Mouse (Mus musculus): Measurements from ENCODE around the gene Gm12216. TPM values are rescaled to one million over a fixed set of nuclear protein-coding genes. Genes with fewer than 3 reads are reported as not detected.

Gm12216 gene
- total RNA-seq, 1 experiment = 0.27 TPM

GRCm38 (mm10) chr11:53853665-53854064 lies 5.4 kb downstream of the Gm12216 start:
- no peak for DNase-seq (ENCODE audit: low read depth, low spot score)
- in situ Hi-C loops (cut with MboI; ENCODE audit: low sequenced_read_pairs in 2 of 2, unreplicated experiment in 2 of 2) = loop anchor here in 1 of 2 experiments (10.0 kb wide), 1 partner anchor 99 kb away; no protein-coding TSS in a partner anchor
- H3K27ac ChIP-seq (ENCODE audit: insufficient read depth, low read depth, low read length, poor library complexity, severe bottlenecking) = no peak overlapping the region
- peaks cover 0 to 13% of the 10 kb centered on the region in 2 experiments; a peak in 2 of 4 replicates for H3K4me1 ChIP-seq (ENCODE audit: control insufficient read depth in 2 of 2, insufficient read depth in 2 of 2, low read length in 2 of 2, poor library complexity in 1 of 2)
- no peaks in the 10 kb centered on the region for H3K36me3 ChIP-seq (ENCODE audit: control insufficient read depth, insufficient read depth, low read length, poor library complexity, severe bottlenecking)
- no peaks in the 10 kb centered on the region for H3K9me3 ChIP-seq (ENCODE audit: control insufficient read depth, insufficient read depth, low read depth, low read length)
- no peak overlapping the region for H3K9ac ChIP-seq (ENCODE audit: insufficient read depth, low read depth, low read length, poor library complexity, severe bottlenecking)
- no peak overlapping the region for H3K4me3 ChIP-seq (ENCODE audit: insufficient read depth in 1 of 2, low read depth in 1 of 2, low read length in 2 of 2, poor library complexity in 1 of 2, severe bottlenecking in 1 of 2)
- no peak for TF ChIP-seq ZC3H11A (IDR thresholded peaks at IDR 0.05; ENCODE audit: borderline replicate concordance, low read depth, low read length)
- no peak for TF ChIP-seq HCFC1 (IDR thresholded peaks at IDR 0.05; ENCODE audit: borderline replicate concordance, insufficient read depth, low read length)
- TF ChIP-seq ZNF384 (IDR thresholded peaks at IDR 0.05; ENCODE audit: low read depth, low read length) = no peak
- TF ChIP-seq MAFK (IDR thresholded peaks at IDR 0.05; ENCODE audit: insufficient read depth, low read depth, low read length) = no peak
- TF ChIP-seq CHD2 (IDR thresholded peaks at IDR 0.05; ENCODE audit: low read depth, low read length) = no peak

GRCm38 (mm10) chr11:53851795-53852194 lies 7.3 kb downstream of the Gm12216 start:
- Histone ChIP-seq H3K9me3 (ENCODE audit: control insufficient read depth, insufficient read depth, low read depth, low read length) (no peaks in the 10 kb centered on the region), H3K27ac (ENCODE audit: insufficient read depth, low read depth, low read length, poor library complexity, severe bottlenecking) (no peak overlapping the region), H3K4me3 (ENCODE audit: insufficient read depth in 1 of 2, low read depth in 1 of 2, low read length in 2 of 2, poor library complexity in 1 of 2, severe bottlenecking in 1 of 2) (no peak overlapping the region), H3K4me1 (ENCODE audit: control insufficient read depth in 2 of 2, insufficient read depth in 2 of 2, low read length in 2 of 2, poor library complexity in 1 of 2) (peaks cover 0 to 10% of the 10 kb centered on the region in 2 experiments; a peak in 1 of 4 replicates), H3K36me3 (ENCODE audit: control insufficient read depth, insufficient read depth, low read length, poor library complexity, severe bottlenecking) (no peaks in the 10 kb centered on the region), H3K9ac (ENCODE audit: insufficient read depth, low read depth, low read length, poor library complexity, severe bottlenecking) (no peak overlapping the region)
- DNase-seq (ENCODE audit: low read depth, low spot score) = no peak
- TF ChIP-seq ZC3H11A (IDR thresholded peaks at IDR 0.05; ENCODE audit: borderline replicate concordance, low read depth, low read length) (no peak), CHD2 (IDR thresholded peaks at IDR 0.05; ENCODE audit: low read depth, low read length) (no peak), HCFC1 (IDR thresholded peaks at IDR 0.05; ENCODE audit: borderline replicate concordance, insufficient read depth, low read length) (no peak), ZNF384 (IDR thresholded peaks at IDR 0.05; ENCODE audit: low read depth, low read length) (no peak), MAFK (IDR thresholded peaks at IDR 0.05; ENCODE audit: insufficient read depth, low read depth, low read length) (no peak)
- in situ Hi-C loops (cut with MboI; ENCODE audit: low sequenced_read_pairs in 2 of 2, unreplicated experiment in 2 of 2) = loop anchor here in 1 of 2 experiments (10.0 kb wide), 1 partner anchor 97 kb away; no protein-coding TSS in a partner anchor

GRCm38 (mm10) chr11:53849588-53850320 lies 9.3 kb downstream of the Gm12216 start:
- TF ChIP-seq ZC3H11A (IDR thresholded peaks at IDR 0.05; ENCODE audit: borderline replicate concordance, low read depth, low read length) = peak; percentile 40; the same call in 1 of the 2 replicates
- no peak for TF ChIP-seq CHD2 (IDR thresholded peaks at IDR 0.05; ENCODE audit: low read depth, low read length)
- peak overlapping the region in 1 of 2 experiments; percentile 37; a peak in 2 of 4 replicates for H3K4me3 ChIP-seq (ENCODE audit: insufficient read depth in 1 of 2, low read depth in 1 of 2, low read length in 2 of 2, poor library complexity in 1 of 2, severe bottlenecking in 1 of 2)
- in situ Hi-C loops (cut with MboI; ENCODE audit: low sequenced_read_pairs in 2 of 2, unreplicated experiment in 2 of 2) = loop anchor here in 1 of 2 experiments (10.0 kb wide), 1 partner anchor 95 kb away; no protein-coding TSS in a partner anchor
- H3K36me3 ChIP-seq (ENCODE audit: control insufficient read depth, insufficient read depth, low read length, poor library complexity, severe bottlenecking) = no peaks in the 10 kb centered on the region
- peak; percentile 56 for DNase-seq (ENCODE audit: low read depth, low spot score)
- no peak overlapping the region for H3K9ac ChIP-seq (ENCODE audit: insufficient read depth, low read depth, low read length, poor library complexity, severe bottlenecking)
- peaks cover 0 to 14% of the 10 kb centered on the region in 2 experiments; a peak in 1 of 4 replicates for H3K4me1 ChIP-seq (ENCODE audit: control insufficient read depth in 2 of 2, insufficient read depth in 2 of 2, low read length in 2 of 2, poor library complexity in 1 of 2)
- H3K27ac ChIP-seq (ENCODE audit: insufficient read depth, low read depth, low read length, poor library complexity, severe bottlenecking) = no peak overlapping the region
- no peaks in the 10 kb centered on the region for H3K9me3 ChIP-seq (ENCODE audit: control insufficient read depth, insufficient read depth, low read depth, low read length)

GRCm38 (mm10) chr11:53845680-53846079 lies 13.4 kb downstream of the Gm12216 start:
- Histone ChIP-seq H3K36me3 (ENCODE audit: control insufficient read depth, insufficient read depth, low read length, poor library complexity, severe bottlenecking) (no peaks in the 10 kb centered on the region), H3K4me3 (ENCODE audit: insufficient read depth in 1 of 2, low read depth in 1 of 2, low read length in 2 of 2, poor library complexity in 1 of 2, severe bottlenecking in 1 of 2) (no peak overlapping the region), H3K27ac (ENCODE audit: insufficient read depth, low read depth, low read length, poor library complexity, severe bottlenecking) (no peak overlapping the region), H3K9ac (ENCODE audit: insufficient read depth, low read depth, low read length, poor library complexity, severe bottlenecking) (no peak overlapping the region), H3K4me1 (ENCODE audit: control insufficient read depth in 2 of 2, insufficient read depth in 2 of 2, low read length in 2 of 2, poor library complexity in 1 of 2) (peaks cover 0 to 18% of the 10 kb centered on the region in 2 experiments; a peak in 1 of 4 replicates), H3K9me3 (ENCODE audit: control insufficient read depth, insufficient read depth, low read depth, low read length) (no peaks in the 10 kb centered on the region)
- no peak for DNase-seq (ENCODE audit: low read depth, low spot score)
- TF ChIP-seq ZNF384 (IDR thresholded peaks at IDR 0.05; ENCODE audit: low read depth, low read length) (no peak), MAFK (IDR thresholded peaks at IDR 0.05; ENCODE audit: insufficient read depth, low read depth, low read length) (no peak), ZC3H11A (IDR thresholded peaks at IDR 0.05; ENCODE audit: borderline replicate concordance, low read depth, low read length) (no peak), HCFC1 (IDR thresholded peaks at IDR 0.05; ENCODE audit: borderline replicate concordance, insufficient read depth, low read length) (no peak), CHD2 (IDR thresholded peaks at IDR 0.05; ENCODE audit: low read depth, low read length) (no peak)
- in situ Hi-C loops (cut with MboI; ENCODE audit: low sequenced_read_pairs in 2 of 2, unreplicated experiment in 2 of 2) = no loop called here

Data from ES-E14 (cell line).